Mouse (Mus musculus) lung, adult 2 months (tissue): ENCODE results near the gene Ambra1. TPM values are rescaled to one million over a fixed set of nuclear protein-coding genes. Genes with fewer than 3 reads are reported as not detected.

Experiments
- DNase-seq: peaks from one replicate; pipeline ENCODE4 v3.0.0; 2022
- H3K4me1 ChIP-seq: fragments of 200-500 bp; 2 replicates; pipeline ENCODE4 v1.6.1; 2011; ENCODE audit warnings: low read length; ENCODE audit not compliant: control insufficient read depth, insufficient read depth
- H3K4me3 ChIP-seq: fragments of 200-500 bp; replicated peaks from 2 replicates; pipeline ENCODE3; 2011; ENCODE audit warnings: low read depth, mild to moderate bottlenecking, control low read depth, low read length; ENCODE audit errors: extremely low read depth
- CTCF ChIP-seq: fragments of 200-500 bp; IDR thresholded peaks from 2 replicates; pipeline ENCODE4 v1.5.1; 2011; ENCODE audit warnings: mild to moderate bottlenecking, low read length, control low read depth; ENCODE audit not compliant: insufficient read depth
- POLR2A ChIP-seq: fragments of 200-500 bp; IDR thresholded peaks from 2 replicates; pipeline ENCODE4 v1.6.1; 2011; ENCODE audit warnings: low read depth, mild to moderate bottlenecking, control low read depth, low read length, borderline replicate concordance; ENCODE audit errors: extremely low read depth
- WGBS: fragments of 180-500 bp; shearing (Covaris S2); methylation state at CpG from one replicate; pipeline ENCODE4 v1.1.7; 2018; 5-methylcytosine and 5-hydroxymethylcytosine counted together
- polyA plus RNA-seq: library from polyadenylated mRNA; depleted of rRNA; stranded (reverse); fragments of >200 nt; gene quantifications from 2 replicates; pipeline ENCODE4 v1.2.3, GENCODE M21; 2012

Gene Ambra1
- polyA plus RNA-seq, 1 experiment: 20.0 TPM

DNA sequence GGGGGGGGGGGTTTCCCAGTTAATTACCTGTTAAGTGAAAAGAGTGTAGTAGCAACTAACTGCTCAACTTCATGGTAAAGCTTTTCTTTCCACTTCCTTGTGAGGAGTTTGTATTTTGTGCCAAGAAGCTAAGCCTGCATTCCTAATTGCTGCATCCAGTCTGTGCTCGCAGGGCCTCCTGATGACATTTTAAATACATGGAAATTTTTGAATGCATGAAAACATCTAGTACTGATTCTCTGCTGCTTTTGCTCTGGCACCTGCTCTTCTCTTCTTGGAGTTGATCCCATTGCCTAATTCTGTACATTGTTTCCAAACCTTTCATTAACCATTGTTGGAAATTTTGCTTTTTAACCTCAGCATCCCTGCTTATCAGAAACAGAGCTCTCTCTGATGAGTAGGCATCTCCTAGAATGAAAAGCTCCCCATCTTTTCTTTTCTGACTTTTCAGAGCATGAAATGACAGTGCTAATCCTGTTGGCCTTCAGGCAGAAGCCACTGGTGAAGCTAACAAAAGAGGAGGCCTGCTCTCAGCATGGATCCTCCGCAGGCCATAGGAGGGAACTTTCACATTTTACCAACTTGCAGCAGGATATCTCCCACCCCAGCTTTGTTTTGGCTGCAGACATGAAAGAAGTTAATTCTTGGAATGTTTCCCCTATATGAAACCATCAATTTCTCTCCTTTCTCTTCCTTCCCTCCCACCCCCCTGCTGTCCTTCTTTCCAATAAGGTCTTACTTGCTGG is 122.7 kb downstream of the Ambra1 start:
- no peak for DNase-seq
- TF ChIP-seq POLR2A (no peak), CTCF (no peak)
- no peaks in the 10 kb centered on the region for H3K4me1 ChIP-seq
- no peak overlapping the region for H3K4me3 ChIP-seq
- WGBS: 76% methylated on average over 2 of the region's 2 CpGs

GRCm38 (mm10) chr2:91854575-91854974 is 124.6 kb downstream of the Ambra1 start:
- WGBS: 94% methylated on average over 6 of the region's 6 CpGs
- DNase-seq: no peak

DNA sequence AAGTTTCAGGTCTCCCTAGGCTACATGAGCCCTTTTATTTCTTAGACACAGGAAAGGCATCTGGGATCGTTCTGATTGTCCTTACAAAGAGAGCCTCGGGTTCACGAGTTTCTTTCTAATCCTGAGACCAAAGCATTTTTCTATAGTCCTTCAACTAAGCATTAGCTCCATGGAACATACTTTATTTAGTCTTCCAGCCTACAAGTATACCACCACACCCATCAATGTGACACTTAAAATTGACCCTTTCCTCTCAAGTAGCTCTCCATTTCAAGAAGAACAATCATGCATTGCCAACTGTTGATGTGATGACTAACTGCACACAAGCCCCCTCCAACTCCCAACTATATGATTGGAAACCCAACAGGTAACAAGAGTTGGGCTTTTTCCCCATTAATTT is 127.0 kb downstream of the Ambra1 start:
- no peak for DNase-seq
- Histone ChIP-seq H3K4me1 (no peaks in the 10 kb centered on the region), H3K4me3 (no peak overlapping the region)
- TF ChIP-seq POLR2A (no peak), CTCF (no peak)
- 64% methylated on average over 3 of the region's 3 CpGs for WGBS

More at GRCm38 (mm10) chr2:91854575-91854974, 124.6 kb downstream of the Ambra1 start:
- TF ChIP-seq POLR2A (no peak), CTCF (no peak)
- Histone ChIP-seq H3K4me3 (no peak overlapping the region), H3K4me1 (no peaks in the 10 kb centered on the region)

DNA sequence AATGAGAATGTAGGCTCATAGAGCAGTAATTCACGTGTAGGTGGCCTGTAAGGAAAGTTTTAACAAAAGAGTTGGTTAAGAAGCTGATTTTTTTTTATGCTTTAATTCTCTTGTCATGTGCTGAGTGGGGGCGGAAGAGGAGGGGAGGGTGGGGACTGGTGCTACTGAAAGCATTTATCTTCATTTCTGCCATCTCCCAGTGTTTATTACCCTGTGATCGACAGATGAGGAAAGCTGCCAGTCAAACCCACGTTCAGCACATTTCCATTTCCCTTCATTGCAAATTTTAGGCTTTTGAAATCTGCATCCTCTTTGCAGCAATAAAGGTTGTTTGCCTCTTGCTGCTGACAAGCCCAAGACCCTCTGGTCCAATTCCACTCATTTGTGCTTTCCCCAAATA is 129.5 kb downstream of the Ambra1 start:
- WGBS: 69% methylated on average over 4 of the region's 4 CpGs
- no peak overlapping the region for H3K4me3 ChIP-seq
- DNase-seq: no peak
- no peak for TF ChIP-seq POLR2A
- no peak for TF ChIP-seq CTCF
- H3K4me1 ChIP-seq: no peaks in the 10 kb centered on the region

GRCm38 (mm10) chr2:91870754-91871153 is 140.8 kb downstream of the Ambra1 start:
- no peak overlapping the region for H3K4me3 ChIP-seq
- no peak for TF ChIP-seq POLR2A
- no peak for TF ChIP-seq CTCF
- 18% methylated on average over 8 of the region's 8 CpGs for WGBS
- peaks cover 3% of the 10 kb centered on the region; the same call in 1 of the 2 replicates for H3K4me1 ChIP-seq
- peak; percentile 13 for DNase-seq

GRCm38 (mm10) chr2:91871225-91871624 is 141.3 kb downstream of the Ambra1 start:
- TF ChIP-seq POLR2A: no peak
- TF ChIP-seq CTCF: no peak
- Histone ChIP-seq H3K4me1 (peaks cover 7% of the 10 kb centered on the region), H3K4me3 (no peak overlapping the region)
- no peak for DNase-seq
- WGBS: 42% methylated on average over 1 of the region's 1 CpGs

- WGBS: 82% methylated on average over 3 of the region's 3 CpGs
- H3K4me1 ChIP-seq: peaks cover 7% of the 10 kb centered on the region
- TF ChIP-seq POLR2A (no peak), CTCF (no peak)
- no peak overlapping the region for H3K4me3 ChIP-seq
- no peak for DNase-seq
Observed at GRCm38 (mm10) chr2:91872658-91873057, 142.7 kb downstream of the Ambra1 start.

- no peak for TF ChIP-seq CTCF
- no peak for TF ChIP-seq POLR2A
- DNase-seq: no peak
- Histone ChIP-seq H3K4me1 (peaks cover 7% of the 10 kb centered on the region), H3K4me3 (peak overlapping the region; percentile 55)
- 52% methylated on average over 9 of the region's 9 CpGs for WGBS
Observed at GRCm38 (mm10) chr2:91876000-91876805, 146.3 kb downstream of the Ambra1 start.

- no peak for TF ChIP-seq CTCF
- TF ChIP-seq POLR2A: no peak
- peaks cover 7% of the 10 kb centered on the region for H3K4me1 ChIP-seq
- no peak for DNase-seq
- H3K4me3 ChIP-seq: peak overlapping the region; percentile 55
- WGBS: 39% methylated on average over 2 of the region's 2 CpGs
Observed at GRCm38 (mm10) chr2:91876806-91877140, 146.8 kb downstream of the Ambra1 start.
